Mouse (Mus musculus) stomach, postnatal 0 days (tissue): ENCODE results near the gene Ciart.

ENCODE experiments used
- CTCF ChIP-seq: IDR thresholded peaks from 2 replicates; pipeline ENCODE4 v1.5.1; 2016; ENCODE audit warnings: antibody characterized with exemption, low read depth, mild to moderate bottlenecking, moderate library complexity
- EP300 ChIP-seq: optimal IDR thresholded peaks from 2 replicates; pipeline ENCODE3; 2016; ENCODE audit warnings: antibody characterized with exemption

- peak; percentile 25; the same call in 1 of the 2 replicates for TF ChIP-seq CTCF
- TF ChIP-seq EP300, result no peak
Measured at GRCm38 (mm10) chr3:95842503-95843214, 39.4 kb downstream of the Ciart start.
